Mouse (Mus musculus) olfactory bulb, adult 2 months (tissue): ENCODE data around the gene Methig1.

Experiments
- CTCF ChIP-seq: fragments of 200-500 bp; IDR thresholded peaks from 2 replicates; pipeline ENCODE4 v1.5.1; 2012; ENCODE audit warnings: low read depth, mild to moderate bottlenecking, low read length, moderate library complexity; ENCODE audit not compliant: insufficient read depth
- POLR2A ChIP-seq: fragments of 200-500 bp; IDR thresholded peaks from 2 replicates; pipeline ENCODE4 v1.6.1; 2012; ENCODE audit warnings: mild to moderate bottlenecking, low read depth, low read length, moderate library complexity; ENCODE audit not compliant: insufficient read depth

- TF ChIP-seq POLR2A, result no peak
- no peak for TF ChIP-seq CTCF
Measured at GRCm38 (mm10) chr15:100414942-100415341, 62.0 kb downstream of the Methig1 start.
